Mouse (Mus musculus) skeletal muscle tissue, adult 2 months (tissue): ENCODE data around the gene Fos.
A peak's percentile ranks its signal among the peaks of the same experiment; 100 is the strongest.

ENCODE experiments used
- DNase-seq: peaks from one replicate; pipeline ENCODE4 v3.0.0-alpha.2; 2012; ENCODE audit warnings: low read depth, low spot score

Gene Fos

DNA sequence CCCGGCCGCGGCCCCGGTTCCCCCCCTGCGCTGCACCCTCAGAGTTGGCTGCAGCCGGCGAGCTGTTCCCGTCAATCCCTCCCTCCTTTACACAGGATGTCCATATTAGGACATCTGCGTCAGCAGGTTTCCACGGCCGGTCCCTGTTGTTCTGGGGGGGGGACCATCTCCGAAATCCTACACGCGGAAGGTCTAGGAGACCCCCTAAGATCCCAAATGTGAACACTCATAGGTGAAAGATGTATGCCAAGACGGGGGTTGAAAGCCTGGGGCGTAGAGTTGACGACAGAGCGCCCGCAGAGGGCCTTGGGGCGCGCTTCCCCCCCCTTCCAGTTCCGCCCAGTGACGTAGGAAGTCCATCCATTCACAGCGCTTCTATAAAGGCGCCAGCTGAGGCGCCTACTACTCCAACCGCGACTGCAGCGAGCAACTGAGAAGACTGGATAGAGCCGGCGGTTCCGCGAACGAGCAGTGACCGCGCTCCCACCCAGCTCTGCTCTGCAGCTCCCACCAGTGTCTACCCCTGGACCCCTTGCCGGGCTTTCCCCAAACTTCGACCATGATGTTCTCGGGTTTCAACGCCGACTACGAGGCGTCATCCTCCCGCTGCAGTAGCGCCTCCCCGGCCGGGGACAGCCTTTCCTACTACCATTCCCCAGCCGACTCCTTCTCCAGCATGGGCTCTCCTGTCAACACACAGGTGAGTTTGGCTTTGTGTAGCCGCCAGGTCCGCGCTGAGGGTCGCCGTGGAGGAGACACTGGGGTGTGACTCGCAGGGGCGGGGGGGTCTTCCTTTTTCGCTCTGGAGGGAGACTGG lies at the start of gene Fos:
Gene Fos (plus strand): TSS at position 410 of the 817 bp plus-strand sequence.
- peak; percentile 96 for DNase-seq

DNA sequence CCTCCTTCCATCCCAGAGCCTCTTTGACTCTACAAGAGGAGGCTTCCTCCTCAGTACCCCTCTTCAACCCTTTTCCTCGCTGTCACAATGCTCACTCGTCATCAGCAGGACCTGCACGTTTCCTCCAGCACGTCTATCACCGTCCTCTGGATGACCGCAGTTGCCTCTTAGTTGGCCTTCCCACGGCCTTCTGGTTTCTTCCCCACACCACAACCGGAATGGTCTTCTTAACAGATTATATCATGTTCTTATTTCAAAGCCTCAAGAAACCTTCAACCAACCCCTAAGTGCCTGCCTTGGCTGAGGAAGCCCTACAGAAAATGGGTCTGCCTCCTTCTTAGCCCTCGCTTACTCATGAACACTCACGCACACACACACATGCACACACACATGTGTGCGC lies 48.0 kb upstream of the Fos start:
- DNase-seq, result no peak

DNA sequence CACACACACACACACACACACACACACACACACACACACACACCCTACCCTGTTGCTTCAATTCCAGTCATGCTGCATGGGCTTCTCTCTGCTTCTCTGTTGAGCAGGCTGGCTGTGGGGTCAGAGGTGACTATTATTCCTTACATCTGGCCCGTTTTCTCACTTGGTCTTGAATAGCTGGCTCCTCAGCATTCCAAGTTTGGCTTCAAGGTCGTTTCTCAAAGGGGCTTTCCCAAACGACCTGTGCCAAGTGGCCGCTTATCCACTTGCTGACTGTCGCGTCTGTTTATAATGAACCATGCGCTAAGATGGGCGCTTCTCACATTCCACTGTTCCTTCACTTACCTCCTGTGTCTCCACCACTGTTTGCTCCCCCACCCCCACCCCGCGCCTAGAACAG lies 47.6 kb upstream of the Fos start:
- no peak for DNase-seq

DNA sequence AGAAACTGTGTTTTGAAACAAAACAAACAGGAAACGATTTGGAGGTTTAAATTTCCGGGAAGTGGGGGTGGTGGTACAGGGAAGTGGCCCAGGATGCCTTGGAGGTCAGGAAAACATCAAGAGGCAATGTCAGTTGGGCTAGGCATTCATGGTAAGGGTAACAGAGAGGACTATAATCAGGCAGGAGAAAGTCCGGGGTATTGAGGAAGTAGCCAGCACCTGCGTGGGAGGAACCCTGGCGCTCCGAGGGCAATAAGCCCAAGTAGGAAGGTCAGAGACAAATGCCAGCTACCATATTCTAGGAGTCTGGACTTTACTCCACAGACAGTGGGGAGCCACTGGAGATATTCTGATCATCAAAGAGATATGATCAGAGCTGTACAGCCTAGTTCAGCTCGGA lies 45.9 kb upstream of the Fos start:
- DNase-seq, result no peak

DNA sequence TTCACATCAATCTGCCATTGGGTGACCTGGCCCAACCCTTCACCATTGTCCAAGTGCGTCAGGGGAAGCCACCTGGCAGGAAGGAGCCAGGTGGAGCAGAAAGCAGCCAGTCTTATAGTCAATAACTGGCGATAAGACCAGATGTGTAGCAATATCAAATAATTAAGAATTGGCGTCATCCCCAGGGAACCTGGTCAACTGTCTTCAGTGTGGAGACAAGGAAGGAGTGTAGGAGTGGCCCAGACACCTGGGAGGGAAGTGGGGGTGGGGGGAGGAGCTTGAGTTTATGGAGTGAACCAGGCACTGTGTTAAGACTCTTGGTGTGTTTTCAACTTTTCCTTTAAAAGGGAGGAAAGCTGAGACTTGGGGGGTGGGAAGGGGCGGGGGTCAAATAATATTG lies 43.7 kb upstream of the Fos start:
- DNase-seq, result no peak

DNA sequence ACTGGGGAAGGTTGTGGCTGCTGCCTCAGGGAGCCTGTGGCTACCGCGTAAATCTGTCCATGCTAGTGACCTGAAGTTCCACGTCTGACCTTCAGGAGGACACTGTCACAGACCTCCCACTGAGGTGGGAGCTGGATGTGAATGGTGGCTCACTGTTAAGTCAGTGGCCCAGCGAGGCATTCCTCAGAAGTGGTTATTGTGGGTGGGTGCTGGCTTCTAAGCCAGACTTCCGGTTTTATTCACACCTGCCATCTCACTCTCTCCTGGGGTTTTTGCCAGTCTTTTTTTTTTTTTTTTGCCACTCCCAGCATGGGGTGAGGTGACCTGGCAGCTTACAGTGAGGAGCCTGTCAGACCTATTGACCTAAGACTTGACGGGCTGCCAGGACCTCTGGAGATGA lies 43.3 kb upstream of the Fos start:
- no peak for DNase-seq

DNA sequence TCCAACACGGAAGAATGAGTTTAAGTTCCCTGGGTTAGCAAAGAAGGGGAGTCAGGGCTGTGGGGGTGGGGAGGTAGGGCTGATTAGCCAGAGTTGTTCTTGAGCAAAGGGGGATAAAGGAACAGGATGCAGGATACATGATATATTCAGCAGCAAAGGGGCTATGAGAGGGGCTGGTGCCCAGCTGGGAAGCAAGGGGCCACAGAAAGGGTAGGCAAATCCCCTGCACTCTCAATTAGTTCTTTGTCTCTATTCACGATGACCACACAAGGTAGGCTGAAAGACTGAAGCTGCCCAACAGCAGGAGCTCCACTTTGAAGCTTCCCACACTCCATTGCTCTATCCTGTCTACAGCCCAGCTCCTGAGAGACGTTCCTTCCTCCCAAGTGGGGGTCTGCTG lies 39.8 kb upstream of the Fos start:
- DNase-seq, result no peak

DNA sequence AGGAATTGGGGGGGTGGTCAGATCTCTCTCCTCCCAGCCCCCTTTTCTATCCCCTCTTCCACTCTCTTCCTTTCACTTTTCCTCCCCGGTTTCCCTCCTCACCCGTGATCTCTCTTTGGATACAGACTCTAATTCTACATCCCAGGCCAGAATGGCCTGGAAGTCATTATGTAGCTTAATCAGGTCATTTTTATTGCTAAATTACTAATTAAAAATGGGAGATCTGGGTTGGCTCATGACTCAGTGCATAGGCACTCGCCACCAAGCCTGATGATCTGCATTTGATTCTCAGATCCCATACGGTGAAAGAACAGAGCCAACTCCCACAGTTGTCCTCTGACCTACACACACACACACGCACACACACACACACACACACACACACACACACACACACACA lies 39.2 kb upstream of the Fos start:
- DNase-seq, result no peak

DNA sequence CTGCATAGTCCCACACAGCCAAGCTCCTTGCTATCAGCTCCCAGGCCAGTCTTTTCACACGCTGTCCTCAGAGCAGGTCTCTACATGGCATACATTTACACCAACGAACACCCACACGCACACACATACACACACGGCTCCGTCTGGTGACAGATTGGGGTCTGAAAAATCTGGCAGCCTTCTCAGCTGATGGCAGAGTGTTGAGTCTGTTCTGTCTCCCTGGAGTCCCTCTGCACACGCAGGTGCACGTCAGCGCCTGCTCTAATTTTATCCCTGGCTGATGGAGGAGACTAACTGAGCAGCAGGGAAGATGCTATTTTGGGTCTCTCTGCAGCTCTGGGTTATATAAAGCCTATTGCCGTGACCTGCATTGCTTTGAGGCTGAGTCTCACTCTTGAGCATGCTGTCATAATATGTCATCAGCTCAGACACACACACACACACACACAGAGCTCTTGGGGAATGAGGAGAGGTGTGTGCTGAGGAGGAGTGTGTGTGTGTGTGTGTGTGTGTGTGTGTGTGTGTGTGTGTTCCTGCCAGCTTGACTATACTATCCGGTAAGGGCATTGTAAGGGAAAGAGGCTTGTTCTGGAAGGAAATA lies 37.6 kb upstream of the Fos start:
- DNase-seq, result peak; percentile 97

DNA sequence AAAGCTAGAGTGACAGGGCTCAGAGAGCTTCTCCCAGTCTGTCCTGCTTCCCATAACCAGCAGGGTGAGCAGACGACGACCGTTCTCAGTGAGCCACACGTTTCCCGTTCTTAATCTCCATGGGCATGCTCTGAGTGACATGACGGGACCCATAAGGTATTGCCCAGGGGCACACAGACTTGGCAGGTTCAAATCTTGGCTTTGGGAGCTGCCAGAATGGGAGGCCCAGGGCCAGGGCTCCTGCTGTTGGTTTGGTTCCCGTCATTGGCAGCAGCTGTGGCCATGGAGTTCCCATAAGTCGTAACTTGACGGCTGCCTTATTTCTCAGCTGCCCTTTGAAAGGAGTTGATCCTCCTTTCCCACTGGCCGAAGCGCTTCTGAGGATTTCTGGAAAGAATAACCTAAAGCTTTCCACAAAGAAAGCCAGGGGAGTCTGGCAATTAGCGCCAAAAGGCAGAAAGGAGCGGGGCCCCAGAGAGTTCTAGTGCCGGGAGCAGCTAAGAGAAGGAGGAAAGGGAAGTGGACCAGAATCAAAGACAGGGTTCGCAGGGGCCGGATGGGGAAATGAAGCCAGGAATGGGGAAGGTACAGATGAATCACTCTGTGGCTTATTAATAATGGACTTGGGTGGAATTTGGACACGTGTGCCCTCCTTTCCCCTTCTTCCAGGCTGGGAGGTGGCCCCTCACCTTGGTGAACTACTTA lies 36.4 kb upstream of the Fos start:
- DNase-seq, result peak; percentile 84

DNA sequence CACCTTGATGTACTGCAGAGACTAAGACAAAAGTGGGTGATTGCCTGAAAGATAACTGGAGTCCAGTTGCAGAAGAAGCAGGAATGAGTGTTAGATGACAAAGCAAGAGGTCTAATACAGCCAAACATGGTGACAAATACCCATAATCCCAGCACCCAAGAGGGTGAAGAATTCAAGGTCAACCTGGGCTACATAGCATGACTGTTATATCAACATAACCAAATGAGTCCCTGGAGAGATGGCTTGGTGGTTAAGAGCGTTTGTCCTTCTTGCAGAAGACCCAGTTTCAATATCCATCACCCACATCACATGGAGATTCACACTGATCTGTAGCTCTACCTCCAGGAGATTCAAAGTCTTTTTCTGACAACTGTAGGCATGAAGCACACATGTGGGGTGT lies 30.2 kb upstream of the Fos start:
- DNase-seq, result no peak

DNA sequence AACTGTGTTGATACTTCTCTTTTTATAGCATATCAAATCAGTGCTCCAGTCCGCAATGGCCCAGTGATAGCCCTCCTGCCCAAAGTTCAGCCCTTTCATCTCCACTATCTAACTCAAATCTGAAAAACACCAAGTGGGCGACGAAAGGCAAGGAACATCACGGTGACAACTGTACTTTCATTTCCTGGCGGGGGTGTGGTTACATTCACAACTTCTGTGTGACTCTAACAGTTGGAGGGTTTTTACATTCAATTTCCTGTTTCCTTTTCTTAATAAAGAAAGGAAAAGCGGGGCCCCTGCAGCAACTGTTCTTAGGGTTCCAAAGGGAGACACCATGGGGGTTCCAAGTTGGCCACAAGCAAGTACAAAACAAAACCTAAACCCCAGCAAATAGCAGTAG lies 29.0 kb upstream of the Fos start:
- DNase-seq, result no peak

DNA sequence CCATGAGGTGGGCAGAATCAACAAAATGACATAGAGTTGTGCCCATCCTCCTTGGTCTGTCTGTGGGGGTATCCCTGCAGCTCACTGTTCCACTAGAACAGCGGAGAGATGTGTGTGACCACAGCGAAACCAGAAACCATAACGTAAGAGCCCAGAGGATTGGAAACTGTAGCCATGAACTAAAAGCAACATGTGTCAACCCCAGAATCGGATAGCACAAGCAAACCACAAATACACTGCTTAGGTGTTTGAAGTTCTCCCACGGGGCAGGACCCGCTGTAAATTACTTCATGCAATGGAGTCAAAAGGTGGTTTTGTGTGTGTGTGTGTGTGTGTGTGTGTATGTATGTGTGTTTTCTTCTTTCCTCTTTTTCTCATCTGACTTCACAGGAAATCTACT lies 26.7 kb upstream of the Fos start:
- no peak for DNase-seq

DNA sequence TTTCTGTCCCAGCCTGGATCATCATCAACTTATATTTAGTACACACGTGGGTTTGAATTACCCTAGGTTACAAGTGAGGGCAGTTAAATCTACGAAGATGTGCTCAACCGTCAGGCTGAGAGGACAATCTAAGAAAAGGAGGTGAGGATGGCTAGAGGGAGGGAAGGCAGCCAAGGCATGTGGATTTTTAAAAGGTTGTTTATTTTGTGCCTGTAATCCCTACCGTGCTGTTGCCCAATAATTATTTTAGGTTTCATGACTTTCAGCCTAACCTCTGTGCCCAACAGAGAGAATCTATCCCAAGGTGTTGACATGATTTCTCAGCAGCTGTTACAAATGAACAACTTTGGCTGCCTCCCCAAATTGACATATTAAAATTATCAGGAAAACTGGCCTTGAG lies 26.2 kb upstream of the Fos start:
- peak; percentile 63 for DNase-seq

DNA sequence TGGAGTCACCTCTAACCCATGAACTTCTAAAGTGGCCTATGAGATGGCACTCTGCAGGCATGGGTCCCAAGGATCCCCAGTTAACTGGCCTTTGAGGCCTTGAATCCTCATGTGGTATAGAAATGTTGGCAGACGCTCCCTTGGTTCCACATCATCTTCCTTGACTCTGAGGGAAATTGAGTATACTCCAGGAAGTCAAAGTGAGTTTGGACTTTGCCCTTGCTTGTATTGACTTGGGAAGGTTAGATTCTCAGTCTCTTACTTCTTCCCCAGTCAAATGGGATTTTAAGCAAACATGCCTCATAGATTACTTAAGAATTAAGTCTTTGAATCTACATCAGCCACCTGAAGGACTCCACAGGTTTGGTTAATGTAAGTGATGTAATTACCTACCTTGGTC lies 24.2 kb upstream of the Fos start:
- no peak for DNase-seq

DNA sequence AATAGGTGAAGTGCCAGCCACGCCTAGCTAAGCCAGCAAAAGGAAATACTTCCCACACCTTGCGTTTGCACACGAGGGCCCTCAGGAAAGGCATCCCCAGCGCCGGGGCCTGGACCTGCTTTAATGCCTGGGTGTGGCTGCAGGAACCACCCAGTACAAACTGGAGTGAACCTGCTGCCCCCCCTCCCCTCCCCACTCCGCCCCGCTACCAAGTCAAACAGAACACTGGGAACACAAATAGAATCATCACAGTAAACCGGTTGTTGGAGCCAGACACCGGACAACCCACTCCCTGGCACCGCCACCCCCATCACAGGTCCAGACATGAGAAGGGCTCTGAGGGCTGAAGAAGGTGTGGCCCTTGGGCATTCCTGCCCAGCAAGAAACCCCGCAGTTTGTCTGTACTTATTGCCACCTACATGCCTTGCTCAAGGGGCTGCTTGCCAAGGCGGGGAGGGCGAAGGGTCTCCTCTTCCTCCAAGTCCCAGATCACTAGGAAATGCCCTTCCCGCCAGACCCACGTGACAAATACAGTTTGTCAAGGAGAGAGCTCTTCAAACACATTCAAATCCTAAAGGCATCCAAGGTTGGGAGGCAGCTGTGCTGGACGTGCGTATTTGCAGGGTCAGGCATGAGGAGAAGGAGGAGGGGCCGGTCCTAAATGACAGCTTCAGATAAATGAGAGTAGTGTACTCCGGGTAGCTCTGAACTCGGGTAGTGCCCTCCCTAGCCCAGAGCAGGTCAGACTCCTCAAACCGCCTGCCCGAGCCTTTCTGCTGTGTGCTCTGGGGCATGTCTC lies 21.8 kb upstream of the Fos start:
- DNase-seq, result no peak

DNA sequence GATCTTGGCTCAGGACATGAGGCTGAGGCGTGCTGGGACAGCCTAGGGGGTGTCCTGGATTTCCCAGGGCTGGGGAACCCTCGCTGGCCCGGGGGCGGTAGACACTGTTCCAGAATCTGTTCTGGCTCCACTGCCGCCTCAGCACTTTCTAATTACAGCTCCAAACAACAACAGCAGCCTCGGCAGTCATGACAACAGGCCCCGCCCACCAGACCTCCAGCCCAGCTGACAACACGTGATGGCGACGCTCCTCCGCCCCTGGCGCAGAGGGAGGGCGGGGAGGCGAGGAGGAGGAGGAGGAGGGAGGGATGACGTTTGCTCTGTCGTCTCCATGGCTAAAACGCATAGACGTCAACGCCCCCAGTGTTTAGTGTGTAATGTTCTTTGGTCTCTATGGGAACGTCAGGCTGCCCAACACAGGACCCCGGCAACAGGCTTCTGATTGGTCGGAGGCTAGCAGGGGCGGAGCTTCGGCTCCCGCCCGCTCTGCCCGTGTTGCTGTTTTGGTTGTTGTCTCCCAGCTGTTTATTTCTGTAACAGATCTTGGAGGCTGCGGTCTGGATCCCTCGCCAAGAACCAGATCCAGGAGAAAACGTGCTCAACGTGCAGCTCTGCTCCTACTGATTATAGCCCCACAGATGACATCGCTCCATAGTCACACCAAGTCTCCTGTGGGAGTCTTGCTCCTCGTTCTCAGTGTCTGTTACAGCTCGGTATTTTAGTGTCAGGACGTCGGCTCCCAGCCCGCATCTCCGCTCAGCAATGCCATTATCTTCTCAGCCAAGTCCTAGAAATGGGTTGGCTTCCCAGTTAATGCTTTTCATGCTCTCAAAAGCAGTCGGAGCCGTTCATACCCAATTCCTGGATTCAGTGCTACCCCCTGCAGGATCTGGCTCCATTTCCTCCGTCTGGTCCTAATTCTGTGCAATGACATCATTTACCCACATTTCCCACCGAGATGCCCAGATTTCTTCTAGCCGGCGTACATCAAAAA lies 18.3 kb upstream of the Fos start:
- peak; percentile 100 for DNase-seq

DNA sequence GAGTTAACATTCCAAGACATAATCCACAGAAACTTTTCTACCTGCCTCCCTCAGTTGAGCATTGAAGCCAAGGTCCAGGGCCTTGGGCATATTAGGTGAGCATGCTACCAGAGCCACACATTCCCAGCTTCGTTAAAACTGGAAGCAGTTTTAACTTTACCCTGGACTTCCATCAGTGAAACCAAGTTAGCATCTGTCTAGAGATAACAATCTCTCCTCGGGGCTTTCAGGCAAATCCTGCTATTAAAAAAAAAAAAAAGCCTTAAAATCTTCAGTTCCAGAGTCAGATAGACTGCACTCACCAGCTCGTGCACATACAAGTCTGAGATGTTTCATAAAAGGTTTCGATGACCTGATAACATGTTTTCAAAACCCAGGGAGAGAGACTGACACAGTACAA lies 17.4 kb upstream of the Fos start:
- DNase-seq, result no peak

DNA sequence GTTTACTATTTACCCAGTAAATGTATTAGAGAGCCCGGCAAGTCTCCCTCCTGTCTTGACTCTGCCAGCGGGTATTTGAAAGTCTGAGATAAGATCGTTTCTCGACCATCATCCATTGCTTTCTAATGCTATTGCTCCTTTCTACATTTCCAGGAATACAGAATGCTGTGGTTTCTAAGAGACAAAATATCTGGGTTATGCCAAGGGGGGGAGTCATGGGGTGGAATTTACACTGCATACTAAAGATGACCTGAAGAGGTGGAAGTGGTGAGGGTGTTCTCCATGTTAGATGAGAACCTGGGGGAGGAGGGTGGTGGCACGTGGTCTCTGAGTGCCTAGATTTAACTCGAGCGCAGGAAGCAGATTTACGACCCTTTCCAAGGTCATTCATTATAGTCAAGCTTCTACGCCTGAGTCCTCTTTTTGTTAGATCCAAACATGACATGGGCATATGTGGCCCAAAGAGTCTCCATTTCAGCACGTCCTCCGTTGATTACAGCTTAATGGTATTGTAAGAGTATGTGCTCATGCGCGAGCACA lies 16.7 kb upstream of the Fos start:
- DNase-seq, result no peak

DNA sequence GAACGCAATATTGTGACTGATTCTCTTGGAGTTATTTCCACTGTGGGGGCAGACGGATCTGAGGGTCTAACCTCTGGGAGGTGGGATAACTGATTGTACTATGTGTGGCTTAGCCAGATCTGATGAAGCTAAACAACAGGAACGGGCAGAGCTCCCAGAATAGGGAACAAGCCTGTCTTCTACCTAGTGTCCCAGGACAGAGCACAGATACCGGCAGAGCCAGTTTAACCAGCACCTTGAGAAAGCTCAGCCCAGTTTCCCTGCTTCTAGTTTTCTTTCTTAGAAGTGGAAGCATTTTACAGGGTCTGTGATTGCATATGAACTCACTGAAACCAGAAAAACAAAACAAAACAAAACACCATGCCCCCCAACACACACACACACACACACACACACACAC lies 13.9 kb upstream of the Fos start:
- no peak for DNase-seq
